Comparison of ENCODE assay signal across 8 mouse cellular contexts in the genomic region with DNA sequence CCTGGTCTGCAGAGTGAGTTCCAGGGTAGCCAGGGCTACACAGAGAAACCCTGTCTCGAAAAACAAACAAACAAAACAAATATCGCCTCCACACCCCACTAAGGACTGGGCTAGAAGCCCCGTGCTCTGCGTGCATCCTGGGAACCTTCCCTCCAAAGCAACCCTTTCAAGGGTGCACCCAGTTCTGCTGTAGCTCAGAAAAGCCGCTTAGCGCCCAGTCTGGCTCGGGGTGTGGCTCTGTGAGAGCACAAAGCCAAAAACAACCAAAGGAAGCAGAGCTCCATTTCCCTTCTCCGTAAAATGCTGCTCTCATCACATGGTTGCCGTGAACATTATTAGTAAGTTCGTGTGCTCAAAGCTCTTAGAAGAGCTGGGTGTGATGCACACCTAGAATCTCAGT. TPM values are rescaled to one million over a fixed set of nuclear protein-coding genes. Genes with fewer than 3 reads are reported as not detected.
A peak's percentile ranks its signal among the peaks of the same experiment; 100 is the strongest.
DNase-seq lines count a peak whose midpoint lies in the region; ATAC-seq and TF ChIP-seq lines count a peak whose summit lies in the region.

No protein-coding gene starts in this region.

- peak; percentile 24 for DNase-seq in thymus, adult 2 months
- DNase-seq in thymus, adult 18-20 months = no peak
- no peak for DNase-seq in heart, embryonic 10.5 days (ENCODE audit: low spot score)
- DNase-seq in midbrain, postnatal 0 days (ENCODE audit: low spot score) = peak; percentile 6
- no peak for DNase-seq in layer of hippocampus, adult 9-10 months (ENCODE audit: low spot score)
- DNase-seq in cerebellum, adult 9-10 months = no peak

- peak overlapping the region; percentile 71 for H3K9ac ChIP-seq in limb, embryonic 13.5 days
- peak overlapping the region; percentile 74 for H3K9ac ChIP-seq in midbrain, postnatal 0 days (replicated peaks; ENCODE audit: low read length, poor library complexity, severe bottlenecking)

- ATAC-seq in limb, embryonic 13.5 days (ENCODE audit: low FRiP score, low read depth) = 0 out of 2 replicates have a peak, but pooled peaks have one; percentile 22
- ATAC-seq in midbrain, postnatal 0 days (ENCODE audit: low FRiP score) = peak; percentile 18; the same call in 1 of the 2 replicates
- no peak for ATAC-seq in granulocyte monocyte progenitor cell, adult 5-6 weeks (replicated peaks; ENCODE audit: poor library complexity, severe bottlenecking)

- no peaks in the 10 kb centered on the region for H3K9me3 ChIP-seq in heart, embryonic 10.5 days
- H3K9me3 ChIP-seq in limb, embryonic 13.5 days = no peaks in the 10 kb centered on the region
- H3K9me3 ChIP-seq in midbrain, postnatal 0 days (ENCODE audit: low read length) = no peaks in the 10 kb centered on the region

- 11% methylated on average over 10 of the region's 10 CpGs for WGBS in thymus, adult 2 months
- WGBS in heart, embryonic 10.5 days = 9% methylated on average over 10 of the region's 10 CpGs
- 10% methylated on average over 10 of the region's 10 CpGs for WGBS in limb, embryonic 13.5 days
- 8% methylated on average over 10 of the region's 10 CpGs for WGBS in midbrain, postnatal 0 days

- no peak for TF ChIP-seq CTCF in thymus, adult 2 months (IDR thresholded peaks at IDR 0.05; ENCODE audit: borderline replicate concordance, control insufficient read depth, extremely low read depth, insufficient read depth, low read length, poor library complexity)
- no peak for TF ChIP-seq CTCF in midbrain, postnatal 0 days (IDR thresholded peaks at IDR 0.05)

- no peaks in the 10 kb centered on the region for H3K36me3 ChIP-seq in thymus, adult 2 months (ENCODE audit: control insufficient read depth, insufficient read depth, low read length)
- no peaks in the 10 kb centered on the region for H3K36me3 ChIP-seq in heart, embryonic 10.5 days
- no peaks in the 10 kb centered on the region for H3K36me3 ChIP-seq in limb, embryonic 13.5 days
- no peaks in the 10 kb centered on the region for H3K36me3 ChIP-seq in midbrain, postnatal 0 days (ENCODE audit: insufficient read depth, low read length)

- H3K27ac ChIP-seq in thymus, adult 2 months (ENCODE audit: control insufficient read depth, insufficient read depth, low read length) = no peak overlapping the region
- H3K27ac ChIP-seq in heart, embryonic 10.5 days = peak overlapping the region; percentile 84
- H3K27ac ChIP-seq in limb, embryonic 13.5 days = no peak overlapping the region
- H3K27ac ChIP-seq in midbrain, postnatal 0 days (ENCODE audit: low read depth, low read length) = peak overlapping the region; percentile 82; the same call in 1 of the 2 replicates

- H3K4me2 ChIP-seq in limb, embryonic 13.5 days (replicated peaks) = peak overlapping the region; percentile 89
- peak overlapping the region; percentile 82 for H3K4me2 ChIP-seq in midbrain, postnatal 0 days (ENCODE audit: low read depth, low read length, poor library complexity, severe bottlenecking)

- no peaks in the 10 kb centered on the region for H3K27me3 ChIP-seq in thymus, adult 2 months (ENCODE audit: control insufficient read depth, insufficient read depth, low read length)
- peaks cover 15% of the 10 kb centered on the region for H3K27me3 ChIP-seq in heart, embryonic 10.5 days (ENCODE audit: insufficient read depth, poor library complexity, severe bottlenecking)
- peaks cover 17% of the 10 kb centered on the region for H3K27me3 ChIP-seq in limb, embryonic 13.5 days
- H3K27me3 ChIP-seq in midbrain, postnatal 0 days (ENCODE audit: insufficient read depth, low read length) = no peaks in the 10 kb centered on the region

- peak overlapping the region; percentile 49 for H3K4me3 ChIP-seq in thymus, adult 2 months (ENCODE audit: control insufficient read depth, insufficient read depth, low read length)
- H3K4me3 ChIP-seq in heart, embryonic 10.5 days = peak overlapping the region; percentile 73
- peak overlapping the region; percentile 56 for H3K4me3 ChIP-seq in limb, embryonic 13.5 days
- H3K4me3 ChIP-seq in midbrain, postnatal 0 days (ENCODE audit: low read depth, low read length) = peak overlapping the region; percentile 54

- no peak for TF ChIP-seq POLR2A in thymus, adult 2 months (IDR thresholded peaks at IDR 0.05; ENCODE audit: control insufficient read depth, extremely low read depth, insufficient read depth, low read length, poor library complexity)

- peaks cover 11% of the 10 kb centered on the region for H3K4me1 ChIP-seq in thymus, adult 2 months (replicated peaks; ENCODE audit: control insufficient read depth, insufficient read depth, low read length)
- H3K4me1 ChIP-seq in heart, embryonic 10.5 days = peaks cover 32% of the 10 kb centered on the region
- peaks cover 11% of the 10 kb centered on the region for H3K4me1 ChIP-seq in limb, embryonic 13.5 days
- H3K4me1 ChIP-seq in midbrain, postnatal 0 days (ENCODE audit: insufficient read depth, low read length) = peaks cover 3% of the 10 kb centered on the region; the same call in 1 of the 2 replicates

RNA-seq across cellular contexts. Expression of gene Trib3, which starts 0.5 kb away (rescaled TPM):
- polyA plus RNA-seq in thymus, adult 2 months (2012; rRNA removed) = 2.6 and 3.8 TPM in 2 replicates
- 5.1 and 5.3 TPM in 2 replicates for polyA plus RNA-seq in heart, embryonic 10.5 days (2016; fragmentation: Nextera tagmentation; extraction: Ambion mirVana)
- 1.5 and 2.2 TPM in 2 replicates for polyA plus RNA-seq in limb, embryonic 13.5 days (2015; fragmentation: Nextera tagmentation; extraction: Ambion mirVana)
- total RNA-seq in midbrain, postnatal 0 days (2014; rRNA removed) = 3.0 and 4.2 TPM in 2 replicates
- polyA plus RNA-seq in midbrain, postnatal 0 days (2015; fragmentation: Nextera tagmentation; extraction: Ambion mirVana) = 3.0 and 3.4 TPM in 2 replicates
- not detected in 2 replicates for total RNA-seq in granulocyte monocyte progenitor cell, adult 5-6 weeks (2014; fragmentation: Nextera tagmentation)
- not detected in 2 replicates for total RNA-seq in granulocyte monocyte progenitor cell, adult 5-6 weeks (2017)

RNA-seq across cellular contexts. Expression of gene Rbck1, which starts 11.9 kb away (rescaled TPM):
- polyA plus RNA-seq in thymus, adult 2 months (2012; rRNA removed) = 688 and 743 TPM in 2 replicates
- 88.0 and 89.3 TPM in 2 replicates for polyA plus RNA-seq in heart, embryonic 10.5 days (2016; fragmentation: Nextera tagmentation; extraction: Ambion mirVana)
- 83.3 and 86.9 TPM in 2 replicates for polyA plus RNA-seq in limb, embryonic 13.5 days (2015; fragmentation: Nextera tagmentation; extraction: Ambion mirVana)
- total RNA-seq in midbrain, postnatal 0 days (2014; rRNA removed) = 117 and 118 TPM in 2 replicates
- polyA plus RNA-seq in midbrain, postnatal 0 days (2015; fragmentation: Nextera tagmentation; extraction: Ambion mirVana) = 90.5 and 92.0 TPM in 2 replicates
- 109 and 119 TPM in 2 replicates for total RNA-seq in granulocyte monocyte progenitor cell, adult 5-6 weeks (2014; fragmentation: Nextera tagmentation)
- total RNA-seq in granulocyte monocyte progenitor cell, adult 5-6 weeks (2017) = 64.2 and 64.5 TPM in 2 replicates

RNA-seq across cellular contexts. Expression of gene Nrsn2, which starts 32.1 kb away (rescaled TPM):
- 0.07 TPM in 1 of 2 replicates, not detected in the other for polyA plus RNA-seq in thymus, adult 2 months (2012; rRNA removed)
- 3.1 and 3.3 TPM in 2 replicates for polyA plus RNA-seq in heart, embryonic 10.5 days (2016; fragmentation: Nextera tagmentation; extraction: Ambion mirVana)
- 4.4 and 4.6 TPM in 2 replicates for polyA plus RNA-seq in limb, embryonic 13.5 days (2015; fragmentation: Nextera tagmentation; extraction: Ambion mirVana)
- total RNA-seq in midbrain, postnatal 0 days (2014; rRNA removed) = 72.5 and 80.2 TPM in 2 replicates
- polyA plus RNA-seq in midbrain, postnatal 0 days (2015; fragmentation: Nextera tagmentation; extraction: Ambion mirVana) = 103 and 111 TPM in 2 replicates
- not detected in 2 replicates for total RNA-seq in granulocyte monocyte progenitor cell, adult 5-6 weeks (2014; fragmentation: Nextera tagmentation)
- total RNA-seq in granulocyte monocyte progenitor cell, adult 5-6 weeks (2017) = not detected in 2 replicates

RNA-seq across cellular contexts. Expression of gene Tbc1d20, which starts 50.7 kb away (rescaled TPM):
- polyA plus RNA-seq in thymus, adult 2 months (2012; rRNA removed) = 69.7 and 78.2 TPM in 2 replicates
- 29.6 and 34.6 TPM in 2 replicates for polyA plus RNA-seq in heart, embryonic 10.5 days (2016; fragmentation: Nextera tagmentation; extraction: Ambion mirVana)
- 47.1 and 47.7 TPM in 2 replicates for polyA plus RNA-seq in limb, embryonic 13.5 days (2015; fragmentation: Nextera tagmentation; extraction: Ambion mirVana)
- total RNA-seq in midbrain, postnatal 0 days (2014; rRNA removed) = 53.5 and 57.1 TPM in 2 replicates
- polyA plus RNA-seq in midbrain, postnatal 0 days (2015; fragmentation: Nextera tagmentation; extraction: Ambion mirVana) = 26.9 and 27.4 TPM in 2 replicates
- total RNA-seq in granulocyte monocyte progenitor cell, adult 5-6 weeks (2014; fragmentation: Nextera tagmentation) = 26.4 and 28.7 TPM in 2 replicates
- 18.6 and 18.8 TPM in 2 replicates for total RNA-seq in granulocyte monocyte progenitor cell, adult 5-6 weeks (2017)

RNA-seq across cellular contexts. Expression of gene Sox12, which starts 53.5 kb away (rescaled TPM):
- 3.8 and 4.5 TPM in 2 replicates for polyA plus RNA-seq in thymus, adult 2 months (2012; rRNA removed)
- polyA plus RNA-seq in heart, embryonic 10.5 days (2016; fragmentation: Nextera tagmentation; extraction: Ambion mirVana) = 6.7 and 10.5 TPM in 2 replicates
- 11.3 and 11.9 TPM in 2 replicates for polyA plus RNA-seq in limb, embryonic 13.5 days (2015; fragmentation: Nextera tagmentation; extraction: Ambion mirVana)
- 45.3 and 55.7 TPM in 2 replicates for total RNA-seq in midbrain, postnatal 0 days (2014; rRNA removed)
- 9.4 and 10.8 TPM in 2 replicates for polyA plus RNA-seq in midbrain, postnatal 0 days (2015; fragmentation: Nextera tagmentation; extraction: Ambion mirVana)
- total RNA-seq in granulocyte monocyte progenitor cell, adult 5-6 weeks (2014; fragmentation: Nextera tagmentation) = 8.6 and 10.5 TPM in 2 replicates
- total RNA-seq in granulocyte monocyte progenitor cell, adult 5-6 weeks (2017) = 1.5 and 2.4 TPM in 2 replicates

Comparison
In these comparisons a context has a peak if more than half of its experiments do, and no peak if none do; other contexts are left out.
1. DNase-seq: peak in thymus, adult 2 months (single experiment) and midbrain, postnatal 0 days (single experiment); none in thymus, adult 18-20 months (0 of 2), heart, embryonic 10.5 days (single experiment), layer of hippocampus, adult 9-10 months (single experiment) and cerebellum, adult 9-10 months (single experiment).
2. H3K27ac ChIP-seq: peak in heart, embryonic 10.5 days (single experiment) and midbrain, postnatal 0 days (single experiment); none in thymus, adult 2 months (single experiment) and limb, embryonic 13.5 days (single experiment).
3. RNA of gene Nrsn2, which starts 32.1 kb away (polyA plus RNA-seq): 103 to 111 TPM in midbrain, postnatal 0 days; 4.4 to 4.6 TPM in limb, embryonic 13.5 days, 3.1 to 3.3 TPM in heart, embryonic 10.5 days and 0.07 TPM in thymus, adult 2 months; every median in the first group is over 10 times any median in the second.
4. Peak in every context shown above with its lines, with median percentiles within 50 percentile points of each other: H3K4me3 ChIP-seq.